Mouse (Mus musculus): ENCODE data around the gene Trim80. TPM values are rescaled to one million over a fixed set of nuclear protein-coding genes. Genes with fewer than 3 reads are reported as not detected.

Gene Trim80
- polyA plus RNA-seq, 1 experiment = not detected

- H3ac ChIP-seq (ENCODE audit: control insufficient read depth, insufficient read length, low read depth) = no peak overlapping the region
- H3K79me3 ChIP-seq (ENCODE audit: low read depth) = no peaks in the 10 kb centered on the region
- H3K4me3 ChIP-seq (ENCODE audit: insufficient read depth, poor library complexity, severe bottlenecking) = no peak overlapping the region
- no peaks in the 10 kb centered on the region for H3K79me2 ChIP-seq (ENCODE audit: control insufficient read depth, insufficient read depth)
- peaks cover 14% of the 10 kb centered on the region for H3K27me3 ChIP-seq (ENCODE audit: control insufficient read depth, insufficient read depth, insufficient read length)
- H3K36me3 ChIP-seq (ENCODE audit: control insufficient read depth, insufficient read depth) = no peaks in the 10 kb centered on the region
- no peak for TF ChIP-seq MYOD1 (IDR thresholded peaks at IDR 0.05; ENCODE audit: control insufficient read depth, insufficient read length, low read depth)
- TF ChIP-seq USF1 (IDR thresholded peaks at IDR 0.05; ENCODE audit: low read depth) = no peak
- TF ChIP-seq FOSL1 (IDR thresholded peaks at IDR 0.05; ENCODE audit: insufficient read depth, low read length, poor library complexity, severe bottlenecking) = no peak
- TF ChIP-seq CEBPB (IDR thresholded peaks at IDR 0.05; ENCODE audit: low read depth) = no peak
- no peak for TF ChIP-seq MAX (IDR thresholded peaks at IDR 0.05)
- TF ChIP-seq CTCF (IDR thresholded peaks at IDR 0.05; ENCODE audit: control insufficient read depth, insufficient read depth, insufficient read length) = no peak
- TF ChIP-seq MYOG (IDR thresholded peaks at IDR 0.05; ENCODE audit: control insufficient read depth, extremely low read depth, insufficient read length) = no peak
Observed at GRCm38 (mm10) chr11:115456182-115456581, 15.8 kb downstream of the Trim80 start.

DNA sequence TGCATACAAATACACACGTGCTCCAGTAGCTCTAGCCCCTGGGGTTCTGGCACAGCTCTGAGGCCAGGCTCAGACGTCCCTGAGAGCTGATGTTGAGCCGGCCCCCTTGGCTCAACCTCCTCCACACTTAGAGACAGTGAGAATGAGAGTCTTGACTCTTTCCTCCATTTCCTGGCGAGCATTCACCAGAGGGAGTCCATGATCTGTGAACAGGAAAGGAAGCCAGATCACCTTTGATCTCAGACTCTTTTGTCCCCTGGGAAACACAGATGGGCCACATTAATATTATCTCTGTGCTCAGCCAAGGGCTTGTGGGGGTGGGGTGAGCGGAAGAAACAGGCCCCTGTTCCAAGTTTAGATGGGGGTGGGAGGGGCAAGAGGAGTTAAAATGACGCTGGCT, 17.1 kb downstream of the Trim80 start:
- no peaks in the 10 kb centered on the region for H3K79me3 ChIP-seq (ENCODE audit: low read depth)
- no peak overlapping the region for H3ac ChIP-seq (ENCODE audit: control insufficient read depth, insufficient read length, low read depth)
- peaks cover 19% of the 10 kb centered on the region for H3K27me3 ChIP-seq (ENCODE audit: control insufficient read depth, insufficient read depth, insufficient read length)
- H3K36me3 ChIP-seq (ENCODE audit: control insufficient read depth, insufficient read depth) = no peaks in the 10 kb centered on the region
- TF ChIP-seq MYOG (IDR thresholded peaks at IDR 0.05; ENCODE audit: control insufficient read depth, extremely low read depth, insufficient read length) = no peak
- TF ChIP-seq CEBPB (IDR thresholded peaks at IDR 0.05; ENCODE audit: low read depth) = no peak
- TF ChIP-seq CTCF (IDR thresholded peaks at IDR 0.05; ENCODE audit: control insufficient read depth, insufficient read depth, insufficient read length) = no peak
- TF ChIP-seq USF1 (IDR thresholded peaks at IDR 0.05; ENCODE audit: low read depth) = no peak
- no peak for TF ChIP-seq FOSL1 (IDR thresholded peaks at IDR 0.05; ENCODE audit: insufficient read depth, low read length, poor library complexity, severe bottlenecking)
- TF ChIP-seq MYOD1 (IDR thresholded peaks at IDR 0.05; ENCODE audit: control insufficient read depth, insufficient read length, low read depth) = no peak
- no peak for TF ChIP-seq MAX (IDR thresholded peaks at IDR 0.05)
- H3K4me3 ChIP-seq (ENCODE audit: insufficient read depth, poor library complexity, severe bottlenecking) = no peak overlapping the region
- no peaks in the 10 kb centered on the region for H3K79me2 ChIP-seq (ENCODE audit: control insufficient read depth, insufficient read depth)

- Histone ChIP-seq H3ac (ENCODE audit: control insufficient read depth, insufficient read length, low read depth) (no peak overlapping the region), H3K79me2 (ENCODE audit: control insufficient read depth, insufficient read depth) (no peaks in the 10 kb centered on the region), H3K79me3 (ENCODE audit: low read depth) (no peaks in the 10 kb centered on the region), H3K27me3 (ENCODE audit: control insufficient read depth, insufficient read depth, insufficient read length) (peaks cover 26% of the 10 kb centered on the region), H3K36me3 (ENCODE audit: control insufficient read depth, insufficient read depth) (no peaks in the 10 kb centered on the region), H3K4me3 (ENCODE audit: insufficient read depth, poor library complexity, severe bottlenecking) (no peak overlapping the region)
- no peak for TF ChIP-seq CTCF (IDR thresholded peaks at IDR 0.05; ENCODE audit: control insufficient read depth, insufficient read depth, insufficient read length)
- TF ChIP-seq MYOD1 (IDR thresholded peaks at IDR 0.05; ENCODE audit: control insufficient read depth, insufficient read length, low read depth) = no peak
- no peak for TF ChIP-seq MAX (IDR thresholded peaks at IDR 0.05)
- no peak for TF ChIP-seq USF1 (IDR thresholded peaks at IDR 0.05; ENCODE audit: low read depth)
- TF ChIP-seq FOSL1 (IDR thresholded peaks at IDR 0.05; ENCODE audit: insufficient read depth, low read length, poor library complexity, severe bottlenecking) = no peak
- TF ChIP-seq CEBPB (IDR thresholded peaks at IDR 0.05; ENCODE audit: low read depth) = no peak
- TF ChIP-seq MYOG (IDR thresholded peaks at IDR 0.05; ENCODE audit: control insufficient read depth, extremely low read depth, insufficient read length) = no peak
Observed at GRCm38 (mm10) chr11:115460976-115461375, 20.6 kb downstream of the Trim80 start.

DNA sequence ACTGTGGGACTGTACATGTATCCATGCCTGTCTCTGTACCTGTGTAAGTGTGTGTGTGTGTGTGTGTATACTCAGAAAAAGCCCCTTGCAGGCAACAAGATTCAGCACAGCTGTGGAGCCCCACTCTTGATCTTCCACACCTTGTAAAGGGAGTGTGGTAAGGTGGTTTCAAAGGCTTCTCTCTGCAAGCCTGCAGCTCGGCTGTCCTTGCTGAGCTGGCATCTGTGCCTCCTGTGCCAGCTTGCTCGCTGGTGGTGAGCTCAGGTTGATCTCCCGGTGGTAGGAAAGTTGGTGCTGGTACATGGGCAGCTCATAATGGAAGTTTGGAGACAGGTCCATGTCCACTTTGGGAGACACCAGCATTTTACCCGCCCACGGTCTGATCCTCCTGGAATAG, 21.5 kb downstream of the Trim80 start:
- no peaks in the 10 kb centered on the region for H3K79me2 ChIP-seq (ENCODE audit: control insufficient read depth, insufficient read depth)
- H3K36me3 ChIP-seq (ENCODE audit: control insufficient read depth, insufficient read depth) = no peaks in the 10 kb centered on the region
- no peak overlapping the region for H3ac ChIP-seq (ENCODE audit: control insufficient read depth, insufficient read length, low read depth)
- TF ChIP-seq CEBPB (IDR thresholded peaks at IDR 0.05; ENCODE audit: low read depth) = no peak
- no peak for TF ChIP-seq USF1 (IDR thresholded peaks at IDR 0.05; ENCODE audit: low read depth)
- TF ChIP-seq MYOG (IDR thresholded peaks at IDR 0.05; ENCODE audit: control insufficient read depth, extremely low read depth, insufficient read length) = no peak
- no peak for TF ChIP-seq MYOD1 (IDR thresholded peaks at IDR 0.05; ENCODE audit: control insufficient read depth, insufficient read length, low read depth)
- TF ChIP-seq MAX (IDR thresholded peaks at IDR 0.05) = no peak
- no peak for TF ChIP-seq FOSL1 (IDR thresholded peaks at IDR 0.05; ENCODE audit: insufficient read depth, low read length, poor library complexity, severe bottlenecking)
- TF ChIP-seq CTCF (IDR thresholded peaks at IDR 0.05; ENCODE audit: control insufficient read depth, insufficient read depth, insufficient read length) = no peak
- H3K79me3 ChIP-seq (ENCODE audit: low read depth) = no peaks in the 10 kb centered on the region
- H3K27me3 ChIP-seq (ENCODE audit: control insufficient read depth, insufficient read depth, insufficient read length) = peaks cover 26% of the 10 kb centered on the region
- H3K4me3 ChIP-seq (ENCODE audit: insufficient read depth, poor library complexity, severe bottlenecking) = no peak overlapping the region

- Histone ChIP-seq H3K4me3 (ENCODE audit: insufficient read depth, poor library complexity, severe bottlenecking) (no peak within 1 kb of the TSS), H3ac (ENCODE audit: control insufficient read depth, insufficient read length, low read depth) (no peak within 1 kb of the TSS), H3K27me3 (ENCODE audit: control insufficient read depth, insufficient read depth, insufficient read length) (peaks cover 26% of the 10 kb centered on the region), H3K36me3 (ENCODE audit: control insufficient read depth, insufficient read depth) (no peaks in the 10 kb centered on the region), H3K79me3 (ENCODE audit: low read depth) (no peaks in the 10 kb centered on the region), H3K79me2 (ENCODE audit: control insufficient read depth, insufficient read depth) (no peaks in the 10 kb centered on the region)
- TF ChIP-seq FOSL1 (IDR thresholded peaks at IDR 0.05; ENCODE audit: insufficient read depth, low read length, poor library complexity, severe bottlenecking) (no peak), MAX (IDR thresholded peaks at IDR 0.05) (no peak), MYOG (IDR thresholded peaks at IDR 0.05; ENCODE audit: control insufficient read depth, extremely low read depth, insufficient read length) (no peak), CEBPB (IDR thresholded peaks at IDR 0.05; ENCODE audit: low read depth) (no peak), CTCF (IDR thresholded peaks at IDR 0.05; ENCODE audit: control insufficient read depth, insufficient read depth, insufficient read length) (no peak), USF1 (IDR thresholded peaks at IDR 0.05; ENCODE audit: low read depth) (no peak), MYOD1 (IDR thresholded peaks at IDR 0.05; ENCODE audit: control insufficient read depth, insufficient read length, low read depth) (no peak)
Observed at GRCm38 (mm10) chr11:115462243-115462891, 22.0 kb downstream of the Trim80 start, which contains the start of gene Slc16a5. Slc16a5 (plus strand) TSS chr11:115462474.

Measured in C2C12 (cell line).